Mouse (Mus musculus) lung, postnatal 0 days (tissue): Measurements from ENCODE around the gene Fbln1.

ENCODE experiments used
- CTCF ChIP-seq: IDR thresholded peaks from 2 replicates; pipeline ENCODE4 v1.5.1; 2016; ENCODE audit warnings: antibody characterized with exemption, mild to moderate bottlenecking
- EP300 ChIP-seq: IDR thresholded peaks from 2 replicates; pipeline ENCODE4 v1.6.1; 2016; ENCODE audit warnings: antibody characterized with exemption, mild to moderate bottlenecking, control low read depth

DNA sequence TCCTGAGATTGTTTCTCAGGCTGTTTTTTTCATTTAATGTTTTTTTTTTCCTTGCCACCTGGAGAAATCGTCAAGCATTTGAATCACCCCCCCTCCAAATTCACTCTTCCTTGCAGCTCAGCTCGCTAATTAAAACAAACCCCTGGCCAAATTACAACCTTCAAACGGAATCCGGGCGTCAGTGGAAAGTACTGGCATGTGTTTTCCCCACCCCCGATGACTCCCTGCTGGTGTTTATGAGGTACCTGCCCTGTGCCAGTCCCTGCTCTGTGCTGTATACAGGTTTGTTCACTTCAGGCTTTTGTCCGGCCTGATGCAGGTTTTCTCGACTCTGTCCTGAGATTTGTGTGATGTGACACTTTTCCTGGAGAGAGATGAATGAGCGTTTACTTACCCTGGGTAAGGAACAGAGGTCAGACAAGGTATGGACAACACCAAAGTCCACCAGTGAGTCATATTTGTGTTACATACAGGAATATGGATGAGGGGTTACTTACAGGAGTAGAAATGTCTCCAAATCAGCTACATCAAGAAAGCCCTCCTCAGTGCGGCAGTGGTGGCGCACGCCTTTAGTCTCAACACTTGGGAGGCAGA is 38.6 kb upstream of the Fbln1 start:
- no peak for TF ChIP-seq CTCF
- no peak for TF ChIP-seq EP300
